Mouse (Mus musculus) frontal cortex, adult 2 months (tissue): ENCODE measurements around the gene Pkib. TPM values are rescaled to one million over a fixed set of nuclear protein-coding genes. Genes with fewer than 3 reads are reported as not detected.
A peak's percentile ranks its signal among the peaks of the same experiment; 100 is the strongest.

Experiments used
- DNase-seq, 2 experiments: peaks; one replicate each; pipeline ENCODE4 v3.0.0; 2022; ENCODE audit warnings: low spot score in 1 of 2; ENCODE audit errors: extremely low spot score in 1 of 2
- polyA plus RNA-seq: library from polyadenylated mRNA; depleted of rRNA; stranded (reverse); fragments of >200 nt; gene quantifications from 2 replicates; pipeline ENCODE4 v1.2.3, GENCODE M21; 2012

Gene Pkib
- polyA plus RNA-seq, 1 experiment, result 15.6 TPM

DNA sequence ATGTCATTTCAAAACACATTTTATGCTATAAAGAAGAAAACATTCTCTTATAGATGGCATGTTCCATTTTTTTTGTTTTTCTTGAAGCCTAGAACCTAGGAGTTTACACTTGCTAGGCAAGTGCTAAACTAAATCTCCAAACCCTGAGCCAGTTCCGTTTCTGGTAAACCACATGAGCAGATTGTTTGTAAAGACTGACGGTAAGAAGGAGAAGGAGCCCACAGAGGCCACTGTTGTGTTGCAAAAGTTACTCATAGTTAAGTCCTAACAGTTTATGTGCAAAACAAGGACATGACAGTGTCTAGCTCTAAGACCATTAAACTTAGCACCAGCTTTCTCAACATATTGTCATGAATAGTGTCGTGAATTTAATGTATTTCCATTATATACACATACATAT is 99.9 kb downstream of the Pkib start:
- DNase-seq, result no peak

DNA sequence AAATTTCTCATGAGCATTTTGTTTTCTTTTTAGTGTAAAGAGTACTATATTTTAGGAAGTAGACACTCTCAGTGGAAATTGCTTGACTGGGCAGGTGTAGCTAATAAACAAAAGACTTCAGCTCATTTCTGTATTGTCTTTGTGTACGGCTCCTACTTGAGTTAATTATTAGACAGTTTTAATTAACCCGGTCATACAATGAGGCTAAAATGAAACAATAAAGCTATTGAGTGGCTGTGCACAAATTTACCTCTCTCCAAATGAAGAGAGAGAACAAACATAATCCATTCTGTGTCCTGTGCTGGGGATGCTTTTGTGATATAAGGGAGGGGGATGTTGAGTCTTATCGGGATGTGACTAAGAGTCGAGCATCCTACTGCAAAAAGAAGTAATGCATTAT is 109.0 kb downstream of the Pkib start:
- DNase-seq, result no peak

DNA sequence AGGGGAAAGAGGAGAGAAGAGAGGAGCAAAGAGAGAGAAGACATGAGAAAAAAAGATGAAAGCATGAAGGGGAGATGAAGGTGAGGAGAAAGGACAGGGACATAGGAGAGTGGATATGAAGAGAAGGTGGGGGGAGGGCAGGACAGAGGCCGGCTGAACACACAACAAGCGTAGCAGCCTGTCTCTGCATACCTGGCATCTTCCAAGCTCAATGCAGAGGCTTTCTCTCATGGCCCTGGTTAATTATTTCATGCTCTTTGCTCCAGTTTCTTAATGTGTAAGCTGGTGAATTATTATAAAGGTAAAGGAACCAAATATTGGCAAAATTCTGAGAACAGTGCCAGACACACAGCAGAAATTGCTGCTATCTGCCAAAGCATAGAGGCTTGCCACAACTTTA is 109.6 kb downstream of the Pkib start:
- no peak for DNase-seq

GRCm38 (mm10) chr10:57743045-57743444 is 111.3 kb downstream of the Pkib start:
- DNase-seq, result no peak

GRCm38 (mm10) chr10:57743606-57744016 is 111.8 kb downstream of the Pkib start:
- peak; percentile 11 to 71 for DNase-seq

DNA sequence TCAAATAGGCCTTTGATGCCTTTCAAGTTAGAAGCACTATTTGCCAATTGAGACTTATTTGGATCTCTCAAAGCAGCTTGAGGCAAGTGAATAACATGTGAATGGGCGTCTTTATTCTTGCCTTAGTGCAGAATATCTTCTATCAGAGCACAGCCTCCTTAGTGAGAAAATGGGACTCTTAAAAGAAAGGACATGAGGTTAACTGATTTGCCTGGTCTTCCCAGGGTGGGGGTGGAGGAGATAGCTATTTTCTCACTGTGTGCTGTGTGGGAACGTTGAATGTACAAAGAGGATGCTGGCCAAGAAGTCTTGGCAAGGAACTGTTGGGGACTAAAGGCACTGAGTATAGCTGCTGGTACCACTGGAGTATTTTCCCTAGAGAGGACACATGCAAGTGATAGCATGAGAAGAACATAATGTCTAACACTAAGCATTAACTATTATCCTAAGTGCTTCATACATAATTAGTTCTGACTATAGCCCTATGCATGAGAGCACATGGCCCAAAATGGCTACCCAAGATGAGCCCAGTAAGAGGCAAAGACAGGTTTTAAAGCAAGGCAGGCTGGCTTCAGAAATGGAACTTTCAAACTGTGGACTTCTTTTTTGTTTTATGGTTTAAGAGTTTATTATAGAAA is 112.5 kb downstream of the Pkib start:
- peak in 1 of 2 experiments; percentile 38 for DNase-seq

- no peak for DNase-seq
These were observed 113.7 kb downstream of the Pkib start for GRCm38 (mm10) chr10:57745452-57745851.

- no peak for DNase-seq
These were observed 115.3 kb downstream of the Pkib start for GRCm38 (mm10) chr10:57747127-57747526.

- no peak for DNase-seq
These were observed 121.6 kb downstream of the Pkib start for GRCm38 (mm10) chr10:57753343-57753742.

- DNase-seq, result no peak
These were observed 123.5 kb downstream of the Pkib start for GRCm38 (mm10) chr10:57755201-57755736.

DNA sequence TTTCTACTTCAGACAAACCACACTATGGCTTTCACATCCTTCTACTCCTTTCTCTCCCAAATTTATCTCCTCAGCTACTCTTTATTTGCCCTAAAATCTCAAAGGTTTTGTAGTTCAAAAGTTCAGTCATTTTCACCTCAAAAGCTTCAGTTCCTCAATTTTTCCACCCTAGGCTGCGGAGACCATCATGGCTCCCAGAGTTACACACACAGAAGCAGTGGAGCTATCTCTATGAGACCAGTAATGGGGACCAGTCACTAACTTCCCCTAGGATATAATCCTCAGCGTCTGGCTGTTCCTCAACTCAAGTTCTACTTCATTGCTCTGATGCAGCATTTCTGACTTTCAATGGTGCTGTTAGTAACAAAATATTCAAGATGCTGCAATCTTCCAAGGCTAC is 127.2 kb downstream of the Pkib start:
- no peak for DNase-seq

- no peak for DNase-seq
These were observed 128.9 kb downstream of the Pkib start for GRCm38 (mm10) chr10:57760694-57761093.

GRCm38 (mm10) chr10:57763044-57763443 is 131.3 kb downstream of the Pkib start:
- DNase-seq, result no peak

DNA sequence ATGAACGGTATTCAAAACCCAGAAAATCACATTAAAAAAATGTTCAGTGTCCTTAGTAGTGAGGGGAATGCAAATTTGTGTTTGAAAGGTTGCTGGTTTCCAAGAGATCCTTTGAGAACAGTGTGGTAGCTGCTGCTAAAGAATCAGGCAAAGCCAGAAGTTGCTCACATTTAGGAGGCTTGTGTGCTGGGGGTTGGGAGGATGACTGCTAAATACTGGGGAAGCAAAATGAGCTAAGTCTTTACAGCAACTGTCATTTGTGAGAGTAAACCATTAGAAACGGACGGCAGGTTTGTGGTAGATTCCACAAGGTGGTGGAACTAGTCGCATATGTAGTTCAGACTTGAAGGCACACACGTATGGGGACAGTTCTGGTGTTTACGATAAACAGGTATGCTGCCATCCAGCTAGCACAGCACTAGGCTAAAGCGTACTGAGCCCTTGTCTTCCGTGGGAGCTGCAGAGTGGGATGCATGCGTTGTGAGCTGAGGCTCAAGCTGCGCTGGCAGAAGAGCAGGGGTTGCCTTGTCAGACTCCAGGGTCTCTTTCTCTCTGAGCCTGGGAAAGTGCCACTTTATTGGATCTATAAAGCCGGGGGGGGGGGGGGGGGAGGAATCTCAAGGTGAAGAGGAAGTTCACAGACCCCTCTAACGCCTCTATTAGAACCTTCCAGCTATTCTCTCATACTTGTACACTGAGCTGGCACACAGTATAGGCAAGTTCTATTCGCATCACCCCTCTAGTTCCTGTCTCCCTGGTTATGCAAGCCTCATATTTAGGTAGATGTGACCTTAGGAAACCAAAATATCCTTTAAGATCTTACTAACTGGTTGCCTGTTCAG is 151.7 kb downstream of the Pkib start:
- DNase-seq, result peak in 1 of 2 experiments; percentile 58

DNA sequence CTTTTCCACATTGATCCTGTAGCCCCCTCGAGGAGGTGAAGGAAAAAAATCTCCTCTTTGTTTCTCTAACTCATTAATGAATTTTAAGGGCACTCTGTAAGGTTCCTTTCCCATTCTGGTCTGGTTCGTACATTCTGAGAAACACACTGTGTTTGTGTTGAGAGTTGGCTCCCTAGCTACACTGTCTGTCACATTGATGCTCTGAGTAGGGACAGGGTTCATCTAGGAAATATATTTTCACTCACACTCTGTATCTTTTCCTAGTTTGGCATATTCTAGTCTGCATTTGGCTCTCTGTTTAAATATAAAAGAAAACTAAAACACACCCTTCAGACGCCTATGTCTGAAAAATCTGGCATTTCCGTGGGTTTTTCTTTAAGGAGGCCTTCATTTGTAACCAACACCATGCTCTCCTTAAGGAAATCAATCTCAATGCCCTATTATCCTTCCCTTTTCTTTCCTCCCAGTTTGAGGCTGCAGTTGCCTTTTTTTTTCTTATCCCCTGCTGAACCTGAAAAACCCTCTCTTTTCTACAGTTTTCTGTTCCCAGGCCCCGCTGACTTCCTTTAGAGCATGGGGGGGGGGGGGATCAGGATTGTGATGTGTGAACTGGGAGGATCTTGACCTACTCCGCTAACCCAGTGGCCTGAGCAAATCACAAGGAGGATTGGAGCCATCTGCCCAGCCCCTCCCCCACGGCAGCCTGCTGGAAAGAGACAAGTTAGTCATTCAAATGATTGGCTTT is 152.5 kb downstream of the Pkib start:
- peak; percentile 73 to 89 for DNase-seq

- no peak for DNase-seq
These were observed 153.0 kb downstream of the Pkib start, which contains the start of gene Fabp7 for GRCm38 (mm10) chr10:57784876-57785150. Fabp7 (plus strand) TSS chr10:57784881.

DNA sequence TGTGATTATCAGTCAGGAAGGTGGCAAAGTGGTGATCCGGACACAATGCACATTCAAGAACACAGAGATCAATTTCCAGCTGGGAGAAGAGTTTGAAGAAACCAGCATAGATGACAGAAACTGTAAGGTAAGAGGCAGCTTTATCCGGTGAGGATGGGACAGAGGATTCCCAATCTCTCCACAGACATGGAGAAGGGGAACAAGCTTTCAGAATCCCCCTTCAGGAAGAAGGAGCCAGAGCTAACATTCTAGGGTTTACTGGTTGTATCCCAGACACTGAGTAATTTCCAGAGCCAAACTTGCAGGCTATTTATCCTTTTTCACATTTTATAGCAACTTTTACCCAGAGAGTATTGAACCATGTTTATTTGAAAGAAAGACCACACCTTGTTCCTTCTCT is 153.8 kb downstream of the Pkib start:
- no peak for DNase-seq
